Mouse (Mus musculus) brain, embryonic 14.5 days (tissue): ENCODE measurements around the gene Ccdc88c.

Source experiments
- CTCF ChIP-seq: fragments of 200-500 bp; IDR thresholded peaks from 2 replicates; pipeline ENCODE4 v1.5.1; 2012; ENCODE audit warnings: inconsistent platforms, mild to moderate bottlenecking, moderate library complexity, borderline replicate concordance; ENCODE audit not compliant: insufficient read depth, insufficient read length; ENCODE audit errors: extremely low read depth
- POLR2A ChIP-seq: fragments of 200-500 bp; IDR thresholded peaks from 2 replicates; pipeline ENCODE4 v1.6.1; 2012; ENCODE audit warnings: mild to moderate bottlenecking, inconsistent platforms, borderline replicate concordance; ENCODE audit not compliant: poor library complexity, insufficient read depth, insufficient read length, severe bottlenecking; ENCODE audit errors: extremely low read depth

DNA sequence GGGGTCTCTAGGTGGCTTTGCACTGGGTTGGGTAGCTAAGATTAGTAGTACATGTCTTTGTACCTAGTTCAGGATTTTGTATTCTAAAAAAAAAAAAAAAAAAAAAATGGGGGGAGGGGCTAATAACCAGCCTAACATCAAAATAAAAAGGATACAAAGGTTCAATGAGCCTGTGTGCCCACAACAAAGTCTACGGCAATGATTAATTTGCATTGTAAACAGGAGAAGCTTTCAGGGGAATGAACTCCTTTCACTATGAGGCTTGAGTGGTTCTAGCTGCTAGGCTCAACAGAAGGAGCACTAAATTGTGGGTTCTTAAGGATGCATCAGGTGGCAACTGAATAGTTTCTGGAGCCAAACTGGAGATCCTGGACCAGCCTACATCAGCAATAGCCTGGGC is 37.5 kb upstream of the Ccdc88c start:
- TF ChIP-seq CTCF (no peak), POLR2A (no peak)
